Mouse (Mus musculus): ENCODE results near the gene Ehhadh.

Ehhadh gene

DNA sequence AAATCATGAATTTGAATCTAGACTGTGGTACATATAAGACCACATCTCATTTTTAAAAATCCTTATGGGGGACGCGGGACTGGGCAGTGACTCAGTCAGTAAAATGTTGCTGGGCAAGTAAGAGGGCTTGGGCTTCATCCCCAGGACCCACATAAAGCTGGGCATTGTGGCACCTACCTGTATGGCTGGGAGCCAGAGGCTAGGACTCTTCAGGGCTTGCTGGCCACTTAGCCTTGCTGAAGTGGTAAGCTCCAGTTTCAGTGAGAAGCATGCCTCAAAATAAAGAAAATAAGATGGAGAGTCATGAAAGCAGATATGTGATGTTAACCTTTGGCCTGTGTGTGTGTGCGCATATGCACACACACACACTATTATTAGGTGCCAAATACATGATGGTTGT lies 60.2 kb downstream of the Ehhadh start:
- DNase-seq (ENCODE audit: low spot score): no peak

DNA sequence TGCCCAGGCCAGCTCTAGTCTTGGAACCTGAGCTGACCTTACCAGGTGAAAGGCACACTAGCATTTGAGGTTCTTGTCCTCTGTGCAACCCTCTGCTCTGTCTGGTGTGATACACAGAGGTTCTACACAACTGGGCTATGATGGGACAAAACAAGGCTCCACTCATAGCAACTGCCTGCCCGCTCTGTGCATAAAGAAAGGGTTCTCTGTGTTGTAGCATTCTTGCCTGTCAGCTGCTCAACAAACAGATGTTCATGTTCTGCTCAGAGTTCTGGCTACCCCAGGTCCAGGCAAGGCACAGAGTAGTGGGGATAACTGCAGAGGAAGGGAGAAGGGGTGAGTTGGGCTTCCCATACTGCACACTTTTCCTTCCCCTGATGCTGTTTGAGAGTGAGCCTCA lies 63.3 kb downstream of the Ehhadh start:
- no peak for DNase-seq (ENCODE audit: low spot score)

DNA sequence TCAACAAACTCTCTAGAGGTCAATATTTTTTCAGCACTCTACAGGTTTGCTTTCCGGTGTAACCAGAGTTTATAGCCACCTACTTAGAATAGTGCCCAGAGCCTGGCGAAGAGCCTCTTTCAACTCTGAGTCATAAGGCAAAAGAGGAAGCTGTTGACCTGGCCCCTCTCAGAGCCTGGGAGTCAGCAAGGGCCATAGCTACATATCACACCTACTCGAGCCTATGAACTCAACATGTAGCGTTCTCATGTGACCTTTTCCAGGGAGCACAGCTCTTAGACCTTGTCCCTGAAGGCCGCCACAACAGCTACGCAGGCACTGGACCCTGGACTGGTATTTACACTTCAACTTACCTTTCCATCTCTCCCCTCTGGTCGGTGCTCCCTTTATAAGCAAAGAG lies 67.8 kb downstream of the Ehhadh start:
- no peak for DNase-seq (ENCODE audit: low spot score)

DNA sequence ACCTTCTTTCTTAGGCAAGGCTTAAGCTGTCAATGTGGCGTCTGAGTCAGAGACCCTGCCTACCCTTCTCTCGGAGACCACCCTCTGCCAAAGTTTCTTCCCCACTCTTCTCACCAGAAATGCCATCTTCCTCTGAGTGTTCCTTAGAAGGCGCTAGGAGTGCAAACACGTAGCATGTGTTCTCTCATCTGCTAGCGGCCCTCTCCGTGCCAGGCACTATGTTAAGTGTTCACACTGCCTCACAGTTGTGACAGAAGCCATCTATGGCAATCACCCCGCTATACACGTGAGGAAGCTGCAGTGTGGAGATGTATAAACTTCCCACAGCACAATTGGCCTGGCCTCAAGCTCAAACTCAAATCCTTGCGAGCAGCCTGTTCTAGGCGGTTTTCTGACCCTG lies 73.1 kb downstream of the Ehhadh start:
- DNase-seq (ENCODE audit: low spot score): no peak

All from embryo, embryonic 10 days (tissue).